Mouse (Mus musculus): ENCODE data around the gene Map2k5. TPM values are rescaled to one million over a fixed set of nuclear protein-coding genes. Genes with fewer than 3 reads are reported as not detected.

Map2k5 gene
- polyA plus RNA-seq, 1 experiment from 2014 or later: 28.7 TPM

DNA sequence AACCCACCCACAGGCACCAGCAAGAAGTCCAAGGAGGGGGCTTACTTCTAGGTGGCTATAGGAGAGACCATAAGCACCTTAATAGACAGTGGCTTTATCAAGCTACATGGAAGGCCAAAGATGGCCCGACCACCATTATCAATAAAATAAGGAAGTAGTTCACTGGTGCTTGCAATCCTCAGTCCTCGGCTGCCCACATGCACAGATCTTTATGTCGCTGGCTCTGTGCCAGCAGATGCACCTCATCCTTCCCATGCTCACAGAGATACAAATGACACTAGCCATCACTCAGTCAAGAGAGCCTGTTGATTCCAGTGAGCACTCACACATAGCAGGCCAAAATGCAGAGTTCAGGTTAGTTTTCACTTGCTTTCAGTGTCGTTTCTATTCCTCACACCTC lies 89.0 kb downstream of the Map2k5 start:
- DNase-seq (ENCODE audit: low spot score): no peak
- Histone ChIP-seq H3K36me3 (peaks cover 29% of the 10 kb centered on the region), H3K27me3 (ENCODE audit: insufficient read depth, poor library complexity, severe bottlenecking) (no peaks in the 10 kb centered on the region), H3K4me3 (no peak overlapping the region), H3K27ac (no peak overlapping the region), H3K9me3 (no peaks in the 10 kb centered on the region), H3K4me1 (no peaks in the 10 kb centered on the region)
- WGBS: 88% methylated on average over 4 of the region's 4 CpGs

DNA sequence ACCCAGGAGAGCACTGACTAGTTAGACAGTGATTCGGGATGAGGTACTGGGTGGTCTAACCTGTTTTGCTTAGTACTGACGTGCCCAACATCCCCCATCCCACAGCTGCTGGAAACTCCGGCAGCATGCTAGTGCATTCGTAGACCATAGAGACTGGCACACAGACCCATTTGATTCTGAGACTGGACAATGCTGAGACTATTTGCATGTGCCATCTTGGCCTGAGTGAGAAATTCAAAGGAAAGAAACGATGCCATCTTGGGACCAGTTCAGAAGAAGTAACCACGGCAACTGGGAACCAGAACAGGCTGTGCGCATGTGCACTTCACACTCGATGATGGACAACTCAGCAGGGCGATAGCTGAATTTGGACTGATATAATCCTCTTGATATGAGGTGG lies 93.3 kb downstream of the Map2k5 start:
- no peaks in the 10 kb centered on the region for H3K27me3 ChIP-seq (ENCODE audit: insufficient read depth, poor library complexity, severe bottlenecking)
- 87% methylated on average over 9 of the region's 9 CpGs for WGBS

GRCm38 (mm10) chr9:63281996-63282395 lies 95.7 kb downstream of the Map2k5 start:
- Histone ChIP-seq H3K4me3 (no peak overlapping the region), H3K27ac (no peak overlapping the region), H3K4me1 (no peaks in the 10 kb centered on the region), H3K9me3 (no peaks in the 10 kb centered on the region), H3K27me3 (ENCODE audit: insufficient read depth, poor library complexity, severe bottlenecking) (no peaks in the 10 kb centered on the region), H3K36me3 (peaks cover 19% of the 10 kb centered on the region)
- 88% methylated on average over 7 of the region's 7 CpGs for WGBS
- no peak for DNase-seq (ENCODE audit: low spot score)

More for the DNA sequence above, 93.3 kb downstream of the Map2k5 start:
- no peak overlapping the region for H3K4me3 ChIP-seq
- peaks cover 30% of the 10 kb centered on the region for H3K36me3 ChIP-seq
- no peak for DNase-seq (ENCODE audit: low spot score)
- no peaks in the 10 kb centered on the region for H3K9me3 ChIP-seq
- H3K27ac ChIP-seq: no peak overlapping the region
- H3K4me1 ChIP-seq: no peaks in the 10 kb centered on the region

GRCm38 (mm10) chr9:63281086-63281485 lies 96.6 kb downstream of the Map2k5 start:
- Histone ChIP-seq H3K27me3 (ENCODE audit: insufficient read depth, poor library complexity, severe bottlenecking) (no peaks in the 10 kb centered on the region), H3K4me3 (no peak overlapping the region), H3K4me1 (no peaks in the 10 kb centered on the region), H3K36me3 (peaks cover 22% of the 10 kb centered on the region), H3K9me3 (no peaks in the 10 kb centered on the region), H3K27ac (no peak overlapping the region)
- WGBS: 74% methylated on average over 2 of the region's 2 CpGs
- no peak for DNase-seq (ENCODE audit: low spot score)

GRCm38 (mm10) chr9:63273781-63274180 lies 103.9 kb downstream of the Map2k5 start:
- Histone ChIP-seq H3K9me3 (no peaks in the 10 kb centered on the region), H3K27ac (no peak overlapping the region), H3K4me1 (0 out of 2 replicates have a peak, but pooled peaks cover 3% of the 10 kb centered on the region), H3K27me3 (ENCODE audit: insufficient read depth, poor library complexity, severe bottlenecking) (no peaks in the 10 kb centered on the region), H3K4me3 (no peak overlapping the region), H3K36me3 (peaks cover 13% of the 10 kb centered on the region)
- DNase-seq (ENCODE audit: low spot score): no peak
- WGBS: 77% methylated on average over 6 of the region's 6 CpGs

DNA sequence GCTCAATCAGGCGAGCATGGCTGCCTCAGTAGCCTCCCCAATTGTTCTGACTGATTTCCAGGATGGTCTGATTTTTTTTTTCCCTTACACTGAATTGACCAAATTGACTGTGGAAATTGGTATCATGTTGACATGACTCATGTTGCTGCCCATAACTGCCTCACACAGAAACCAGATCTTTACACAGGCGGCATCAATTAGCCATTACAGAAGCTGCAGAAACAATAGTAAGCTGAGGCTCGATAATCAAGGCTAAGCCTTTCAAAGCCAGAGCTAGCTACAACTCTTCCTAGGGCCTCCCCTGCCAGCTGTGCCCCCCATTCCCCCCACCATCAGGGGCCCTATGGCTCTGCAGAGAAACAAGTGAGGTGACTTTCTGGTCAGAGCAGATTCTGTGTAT lies 107.9 kb downstream of the Map2k5 start:
- 76% methylated on average over 3 of the region's 3 CpGs for WGBS
- H3K27ac ChIP-seq: no peak overlapping the region
- H3K9me3 ChIP-seq: no peaks in the 10 kb centered on the region
- H3K4me1 ChIP-seq: 0 out of 2 replicates have a peak, but pooled peaks cover 3% of the 10 kb centered on the region
- H3K27me3 ChIP-seq (ENCODE audit: insufficient read depth, poor library complexity, severe bottlenecking): no peaks in the 10 kb centered on the region
- no peak overlapping the region for H3K4me3 ChIP-seq
- peaks cover 11% of the 10 kb centered on the region; the same call in 1 of the 2 replicates for H3K36me3 ChIP-seq
- no peak for DNase-seq (ENCODE audit: low spot score)

DNA sequence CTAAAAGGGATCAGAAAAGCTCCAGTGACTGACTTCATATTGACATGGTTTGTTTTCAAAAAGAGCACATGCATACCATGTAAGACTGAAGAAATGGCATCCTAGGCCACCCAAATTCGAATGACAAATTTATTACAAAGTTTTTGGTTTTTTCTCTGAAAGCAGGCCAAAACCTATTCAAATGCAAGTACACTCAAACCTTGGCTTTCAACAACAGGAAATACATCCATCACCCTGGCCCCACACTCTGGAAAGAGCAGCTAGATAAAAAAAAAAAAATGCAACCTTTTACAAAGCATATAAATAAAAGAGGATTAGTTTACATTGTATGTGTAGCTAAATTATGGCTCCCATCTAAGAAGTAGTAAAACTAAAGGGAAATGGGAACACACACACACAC lies 114.5 kb downstream of the Map2k5 start:
- no peak for DNase-seq (ENCODE audit: low spot score)
- H3K9me3 ChIP-seq: no peaks in the 10 kb centered on the region
- no peaks in the 10 kb centered on the region for H3K27me3 ChIP-seq (ENCODE audit: insufficient read depth, poor library complexity, severe bottlenecking)
- no peak overlapping the region for H3K27ac ChIP-seq
- 0 out of 2 replicates have a peak, but pooled peaks cover 18% of the 10 kb centered on the region for H3K36me3 ChIP-seq
- no peak overlapping the region for H3K4me3 ChIP-seq
- H3K4me1 ChIP-seq: no peaks in the 10 kb centered on the region
- 64% methylated on average over 1 of the region's 1 CpGs for WGBS

DNA sequence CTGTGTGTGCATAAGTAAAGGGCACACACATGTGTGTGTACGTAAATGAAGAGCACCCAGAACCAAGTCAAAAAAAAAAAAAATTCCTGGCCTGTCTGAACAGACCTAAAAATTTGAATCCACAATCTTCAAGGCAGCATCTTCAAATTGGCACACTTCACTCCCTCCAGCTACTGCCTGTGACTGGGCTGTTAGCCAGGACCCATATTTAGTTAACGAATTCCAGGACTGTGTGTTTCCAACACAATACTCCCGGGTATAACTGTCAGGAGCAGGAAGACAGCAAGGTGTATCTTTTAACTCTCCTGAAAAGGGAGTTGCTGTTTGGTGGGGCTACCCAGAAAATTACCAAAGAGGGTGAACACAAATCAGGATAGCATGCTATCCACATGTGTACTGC lies 118.9 kb downstream of the Map2k5 start:
- 75% methylated on average over 3 of the region's 3 CpGs for WGBS
- Histone ChIP-seq H3K27ac (no peak overlapping the region), H3K4me1 (0 out of 2 replicates have a peak, but pooled peaks cover 3% of the 10 kb centered on the region), H3K9me3 (no peaks in the 10 kb centered on the region), H3K27me3 (ENCODE audit: insufficient read depth, poor library complexity, severe bottlenecking) (no peaks in the 10 kb centered on the region), H3K4me3 (no peak overlapping the region), H3K36me3 (peaks cover 30% of the 10 kb centered on the region; the same call in 1 of the 2 replicates)
- DNase-seq (ENCODE audit: low spot score): no peak

GRCm38 (mm10) chr9:63257739-63258138 lies 120.0 kb downstream of the Map2k5 start:
- H3K36me3 ChIP-seq: peaks cover 31% of the 10 kb centered on the region; the same call in 1 of the 2 replicates
- H3K27ac ChIP-seq: no peak overlapping the region
- no peaks in the 10 kb centered on the region for H3K9me3 ChIP-seq
- 0 out of 2 replicates have a peak, but pooled peaks cover 3% of the 10 kb centered on the region for H3K4me1 ChIP-seq
- H3K27me3 ChIP-seq (ENCODE audit: insufficient read depth, poor library complexity, severe bottlenecking): no peaks in the 10 kb centered on the region
- WGBS: 86% methylated on average over 4 of the region's 4 CpGs
- DNase-seq (ENCODE audit: low spot score): no peak
- H3K4me3 ChIP-seq: no peak overlapping the region

- DNase-seq (ENCODE audit: low spot score): no peak
- H3K4me3 ChIP-seq: no peak overlapping the region
- no peak overlapping the region for H3K27ac ChIP-seq
- WGBS: 84% methylated on average over 19 of the region's 19 CpGs
- no peaks in the 10 kb centered on the region for H3K27me3 ChIP-seq (ENCODE audit: insufficient read depth, poor library complexity, severe bottlenecking)
- H3K4me1 ChIP-seq: 0 out of 2 replicates have a peak, but pooled peaks cover 3% of the 10 kb centered on the region
- H3K9me3 ChIP-seq: no peaks in the 10 kb centered on the region
- peaks cover 32% of the 10 kb centered on the region; the same call in 1 of the 2 replicates for H3K36me3 ChIP-seq
Observed at GRCm38 (mm10) chr9:63250841-63251626, 126.7 kb downstream of the Map2k5 start.

GRCm38 (mm10) chr9:63248095-63248787 lies 129.5 kb downstream of the Map2k5 start:
- Histone ChIP-seq H3K27ac (no peak overlapping the region), H3K27me3 (ENCODE audit: insufficient read depth, poor library complexity, severe bottlenecking) (no peaks in the 10 kb centered on the region), H3K36me3 (peaks cover 39% of the 10 kb centered on the region; the same call in 1 of the 2 replicates), H3K9me3 (no peaks in the 10 kb centered on the region), H3K4me3 (no peak overlapping the region), H3K4me1 (no peaks in the 10 kb centered on the region)
- no peak for DNase-seq (ENCODE audit: low spot score)

GRCm38 (mm10) chr9:63246568-63247169 lies 131.0 kb downstream of the Map2k5 start:
- no peak overlapping the region for H3K27ac ChIP-seq
- no peaks in the 10 kb centered on the region for H3K9me3 ChIP-seq
- H3K4me1 ChIP-seq: no peaks in the 10 kb centered on the region
- H3K36me3 ChIP-seq: peaks cover 30% of the 10 kb centered on the region; the same call in 1 of the 2 replicates
- DNase-seq (ENCODE audit: low spot score): no peak
- no peak overlapping the region for H3K4me3 ChIP-seq
- WGBS: 79% methylated on average over 5 of the region's 5 CpGs
- H3K27me3 ChIP-seq (ENCODE audit: insufficient read depth, poor library complexity, severe bottlenecking): no peaks in the 10 kb centered on the region

DNA sequence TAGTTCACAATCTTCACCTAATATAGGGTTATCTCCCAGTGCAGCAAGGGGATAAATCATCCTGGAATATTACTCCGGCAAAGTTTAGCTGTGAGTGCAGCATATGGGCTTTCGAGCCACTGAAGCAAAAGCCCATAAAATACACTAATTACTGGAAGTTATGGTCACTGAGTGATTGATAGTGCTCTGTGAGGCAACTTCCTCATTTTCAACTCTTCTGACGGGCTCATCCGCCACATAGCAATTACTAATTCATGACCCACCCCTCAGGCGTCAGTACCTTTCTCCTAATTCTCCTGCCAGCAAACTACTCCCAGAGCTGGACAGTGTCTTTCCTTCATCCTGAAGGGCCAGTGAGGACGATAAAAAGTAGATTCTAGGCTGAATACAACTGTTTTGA lies 135.7 kb downstream of the Map2k5 start:
- no peak for DNase-seq (ENCODE audit: low spot score)
- no peaks in the 10 kb centered on the region for H3K27me3 ChIP-seq (ENCODE audit: insufficient read depth, poor library complexity, severe bottlenecking)
- H3K27ac ChIP-seq: no peak overlapping the region
- no peaks in the 10 kb centered on the region for H3K9me3 ChIP-seq
- 71% methylated on average over 6 of the region's 6 CpGs for WGBS
- H3K4me1 ChIP-seq: no peaks in the 10 kb centered on the region
- peaks cover 17% of the 10 kb centered on the region; the same call in 1 of the 2 replicates for H3K36me3 ChIP-seq
- no peak overlapping the region for H3K4me3 ChIP-seq
